In the genomic region with DNA sequence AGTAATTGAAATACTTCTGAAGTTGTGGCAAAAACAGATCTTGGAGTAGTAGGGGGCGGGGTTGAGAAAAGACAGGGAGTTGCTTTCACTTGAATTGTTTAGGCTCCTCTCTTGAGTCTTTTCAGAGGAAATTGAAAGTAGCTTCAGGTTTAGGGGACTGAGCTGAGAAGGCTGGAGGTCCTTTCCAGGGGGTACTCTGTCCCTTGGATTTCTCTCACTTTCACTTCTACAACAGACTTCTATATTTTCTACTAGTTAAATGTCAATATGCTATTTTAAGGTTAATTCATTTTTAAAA, we compare ENCODE assay signal across 25 mouse cellular contexts. TPM values are rescaled to one million over a fixed set of nuclear protein-coding genes. Genes with fewer than 3 reads are reported as not detected.
DNase-seq lines count a peak whose midpoint lies in the region; ATAC-seq and TF ChIP-seq lines count a peak whose summit lies in the region.
"Had no signal": no experiment of that assay in that cellular context is flagged by ENCODE, and none has a peak within 500 bp of the region (broad histone marks: within the 10 kb centered on the region; RNA-seq: fewer than 3 reads in every experiment).

No protein-coding gene starts in this region.

- no peak for TF ChIP-seq POLR2A in lung, adult 2 months (IDR thresholded peaks at IDR 0.05; ENCODE audit: borderline replicate concordance, extremely low read depth, low read depth, low read length)

- no peak for DNase-seq in midbrain, embryonic 10.5 days (ENCODE audit: low spot score)
- DNase-seq in midbrain, postnatal 0 days (ENCODE audit: low spot score) = no peak
- DNase-seq in lung, postnatal 4 days = no peak
- no peak for DNase-seq in lung, adult 2 months
- DNase-seq in gastrocnemius, postnatal 14 days = no peak
- DNase-seq: adrenal gland, postnatal 14 days; cerebellum, postnatal 36 days; heart, postnatal 36 days; kidney, adult 9 months; kidney, postnatal 36 days; layer of hippocampus, adult 9-11 months; left cerebral cortex, postnatal 4 days; liver; liver, postnatal 0 days; lung, postnatal 14 days had no signal

- H3K36me3 ChIP-seq in midbrain, embryonic 10.5 days = no peaks in the 10 kb centered on the region
- no peaks in the 10 kb centered on the region for H3K36me3 ChIP-seq in midbrain, postnatal 0 days (ENCODE audit: insufficient read depth, low read length)
- H3K36me3 ChIP-seq in forebrain, embryonic 13.5 days (ENCODE audit: poor library complexity, severe bottlenecking) = no peaks in the 10 kb centered on the region
- H3K36me3 ChIP-seq in neural tube, embryonic 13.5 days = no peaks in the 10 kb centered on the region
- H3K36me3 ChIP-seq: embryonic facial prominence, embryonic 15.5 days; heart, embryonic 13.5 days had no signal

- peak overlapping the region; percentile 87 for H3K27ac ChIP-seq in midbrain, embryonic 10.5 days (replicated peaks)
- no peak overlapping the region for H3K27ac ChIP-seq in midbrain, postnatal 0 days (ENCODE audit: low read depth, low read length)
- H3K27ac ChIP-seq in forebrain, embryonic 13.5 days = peak overlapping the region; percentile 66; the same call in 1 of the 2 replicates
- no peak overlapping the region; the same call in 1 of the 2 replicates for H3K27ac ChIP-seq in neural tube, embryonic 13.5 days (replicated peaks)
- H3K27ac ChIP-seq: embryonic facial prominence, embryonic 15.5 days; heart, embryonic 13.5 days; left cerebral cortex, adult 2 months had no signal

- H3K4me2 ChIP-seq in midbrain, postnatal 0 days (ENCODE audit: low read depth, low read length, poor library complexity, severe bottlenecking) = no peak overlapping the region
- peak overlapping the region; percentile 40 for H3K4me2 ChIP-seq in forebrain, embryonic 13.5 days
- H3K4me2 ChIP-seq in neural tube, embryonic 13.5 days = peak overlapping the region; percentile 18; the same call in 1 of the 2 replicates
- H3K4me2 ChIP-seq: embryonic facial prominence, embryonic 15.5 days; heart, embryonic 13.5 days had no signal

- no peak overlapping the region for H3K9ac ChIP-seq in midbrain, postnatal 0 days (replicated peaks; ENCODE audit: low read length, poor library complexity, severe bottlenecking)
- H3K9ac ChIP-seq in forebrain, embryonic 13.5 days = no peak overlapping the region
- H3K9ac ChIP-seq in neural tube, embryonic 13.5 days = no peak overlapping the region
- H3K9ac ChIP-seq: embryonic facial prominence, embryonic 15.5 days; heart, embryonic 13.5 days; liver, postnatal 0 days had no signal

- no peak for ATAC-seq in midbrain, postnatal 0 days (ENCODE audit: low FRiP score)
- no peak; the same call in 1 of the 2 replicates for ATAC-seq in forebrain, embryonic 13.5 days
- 0 out of 2 replicates have a peak, but pooled peaks have one; percentile 14 for ATAC-seq in megakaryocyte-erythroid progenitor cell, adult 5-6 weeks (replicated peaks; ENCODE audit: low FRiP score, low TSS enrichment, poor library complexity, severe bottlenecking)
- no peak for ATAC-seq in neural tube, embryonic 13.5 days (ENCODE audit: low read depth)
- ATAC-seq: activated CD4-positive, CD25-positive, alpha-beta regulatory T cell, adult 4 months; liver, postnatal 0 days; Patski had no signal

- no peak for TF ChIP-seq CTCF in midbrain, postnatal 0 days (IDR thresholded peaks at IDR 0.05)
- no peak for TF ChIP-seq CTCF in lung, adult 2 months (IDR thresholded peaks at IDR 0.05; ENCODE audit: insufficient read depth, low read length)

- peak overlapping the region; percentile 37; the same call in 1 of the 2 replicates for H3K4me3 ChIP-seq in midbrain, embryonic 10.5 days
- no peak overlapping the region for H3K4me3 ChIP-seq in midbrain, postnatal 0 days (ENCODE audit: low read depth, low read length)
- H3K4me3 ChIP-seq in forebrain, embryonic 13.5 days = no peak overlapping the region
- no peak overlapping the region for H3K4me3 ChIP-seq in neural tube, embryonic 13.5 days
- H3K4me3 ChIP-seq in lung, adult 2 months (replicated peaks; ENCODE audit: extremely low read depth, low read depth, low read length) = no peak overlapping the region
- H3K4me3 ChIP-seq: embryonic facial prominence, embryonic 15.5 days; heart, embryonic 13.5 days; left cerebral cortex, adult 2 months had no signal

- H3K27me3 ChIP-seq in midbrain, embryonic 10.5 days (ENCODE audit: low read depth, poor library complexity, severe bottlenecking) = no peaks in the 10 kb centered on the region
- no peaks in the 10 kb centered on the region for H3K27me3 ChIP-seq in midbrain, postnatal 0 days (ENCODE audit: insufficient read depth, low read length)
- no peaks in the 10 kb centered on the region for H3K27me3 ChIP-seq in forebrain, embryonic 13.5 days
- no peaks in the 10 kb centered on the region for H3K27me3 ChIP-seq in neural tube, embryonic 13.5 days
- H3K27me3 ChIP-seq: CH12.LX; embryonic facial prominence, embryonic 15.5 days; heart, embryonic 13.5 days; megakaryocyte, embryonic 14.5 days had no signal

- 13% methylated on average over 1 of the region's 1 CpGs for WGBS in midbrain, embryonic 10.5 days
- WGBS in midbrain, postnatal 0 days = 19% methylated on average over 1 of the region's 1 CpGs
- 4% methylated on average over 1 of the region's 1 CpGs for WGBS in forebrain, embryonic 13.5 days
- 15% methylated on average over 1 of the region's 1 CpGs for WGBS in neural tube, embryonic 13.5 days
- 62% methylated on average over 1 of the region's 1 CpGs for WGBS in lung, adult 2 months

- intact Hi-C loops in gastrocnemius, postnatal 14 days (cut with DNase I; ENCODE audit: low total_unique reads) = no loop called here

- H3K4me1 ChIP-seq in midbrain, embryonic 10.5 days = peaks cover 42% of the 10 kb centered on the region
- H3K4me1 ChIP-seq in midbrain, postnatal 0 days (ENCODE audit: insufficient read depth, low read length) = no peaks in the 10 kb centered on the region
- peaks cover 24% of the 10 kb centered on the region for H3K4me1 ChIP-seq in forebrain, embryonic 13.5 days
- H3K4me1 ChIP-seq in neural tube, embryonic 13.5 days (replicated peaks) = peaks cover 10% of the 10 kb centered on the region; the same call in 1 of the 2 replicates
- no peaks in the 10 kb centered on the region for H3K4me1 ChIP-seq in lung, adult 2 months (ENCODE audit: control insufficient read depth, insufficient read depth, low read length)
- H3K4me1 ChIP-seq: embryonic facial prominence, embryonic 15.5 days; heart, embryonic 13.5 days had no signal

- no peaks in the 10 kb centered on the region for H3K9me3 ChIP-seq in midbrain, embryonic 10.5 days (replicated peaks)
- H3K9me3 ChIP-seq in midbrain, postnatal 0 days (ENCODE audit: low read length) = no peaks in the 10 kb centered on the region
- H3K9me3 ChIP-seq in forebrain, embryonic 13.5 days (replicated peaks) = no peaks in the 10 kb centered on the region
- H3K9me3 ChIP-seq in neural tube, embryonic 13.5 days = no peaks in the 10 kb centered on the region
- H3K9me3 ChIP-seq: embryonic facial prominence, embryonic 15.5 days; heart, embryonic 13.5 days; megakaryocyte, embryonic 14.5 days had no signal

RNA-seq across cellular contexts. Expression of a gene that starts 58.2 kb away (rescaled TPM):
- polyA plus RNA-seq in midbrain, embryonic 10.5 days (2016; fragmentation: Nextera tagmentation; extraction: Ambion mirVana) = 32.3 and 35.5 TPM in 2 replicates
- total RNA-seq in midbrain, postnatal 0 days (2014; rRNA removed) = 2.2 and 4.5 TPM in 2 replicates
- polyA plus RNA-seq in midbrain, postnatal 0 days (2015; fragmentation: Nextera tagmentation; extraction: Ambion mirVana) = 6.4 and 6.6 TPM in 2 replicates
- 13.1 and 13.4 TPM in 2 replicates for polyA plus RNA-seq in forebrain, embryonic 13.5 days (2015; fragmentation: Nextera tagmentation; extraction: Ambion mirVana)
- total RNA-seq in megakaryocyte-erythroid progenitor cell, adult 5-6 weeks (2014; fragmentation: Nextera tagmentation) = 15.5 and 22.3 TPM in 2 replicates
- 5.1 and 6.6 TPM in 2 replicates for total RNA-seq in megakaryocyte-erythroid progenitor cell, adult 5-6 weeks (2017)
- 0.50 and 1.4 TPM in 2 replicates for polyA plus RNA-seq in neural tube, embryonic 13.5 days (2015; fragmentation: Nextera tagmentation; extraction: Ambion mirVana)
- not detected in 2 replicates for polyA plus RNA-seq in lung, adult 2 months (2012; rRNA removed)
- not detected for total RNA-seq in gastrocnemius, postnatal 14 days (2021)
- total RNA-seq: CH12.LX; heart, postnatal 36 days had no signal
- polyA plus RNA-seq: activated CD4-positive, CD25-positive, alpha-beta regulatory T cell, adult 4 months; embryonic facial prominence, embryonic 15.5 days; heart, embryonic 13.5 days; liver, postnatal 0 days; Patski had no signal

Comparison
In these comparisons a context has a peak if more than half of its experiments do, and no peak if none do; other contexts are left out.
1. H3K27ac ChIP-seq: peak in midbrain, embryonic 10.5 days (single experiment) and forebrain, embryonic 13.5 days (single experiment); none in midbrain, postnatal 0 days (single experiment) and neural tube, embryonic 13.5 days (single experiment).